Mouse (Mus musculus) intestine, embryonic 16.5 days (tissue): ENCODE data around the gene Tubg2. TPM values are rescaled to one million over a fixed set of nuclear protein-coding genes. Genes with fewer than 3 reads are reported as not detected.

Source experiments
- ATAC-seq: fragments of 200-750 bp; cut with Nextera tagmentation; 2 replicates; pipeline ENCODE4 v1.8.0; 2017; ENCODE audit warnings: moderate TSS enrichment, moderate library complexity
- H3K27ac ChIP-seq: fragments of 300-500 bp; sonication (generic); 2 replicates; pipeline ENCODE4 v1.5.1; 2014; ENCODE audit warnings: mild to moderate bottlenecking, low read length
- H3K27me3 ChIP-seq: fragments of 300-500 bp; sonication (generic); replicated peaks from 2 replicates; pipeline ENCODE4 v1.6.1; 2014; ENCODE audit warnings: low read length, control low read depth, mixed read lengths; ENCODE audit not compliant: control insufficient read depth, insufficient read depth
- H3K36me3 ChIP-seq: fragments of 300-500 bp; sonication (generic); 2 replicates; pipeline ENCODE4 v1.6.1; 2014; ENCODE audit warnings: low read length, control low read depth; ENCODE audit not compliant: control insufficient read depth, insufficient read depth
- H3K4me1 ChIP-seq: fragments of 300-500 bp; sonication (generic); 2 replicates; pipeline ENCODE4 v1.6.1; 2014; ENCODE audit warnings: low read length, control low read depth, mixed read lengths; ENCODE audit not compliant: control insufficient read depth, insufficient read depth
- H3K4me2 ChIP-seq: fragments of 300-500 bp; sonication (generic); 2 replicates; pipeline ENCODE4 v1.6.1; 2014; ENCODE audit warnings: low read depth, low read length, control low read depth
- H3K4me3 ChIP-seq: fragments of 300-500 bp; sonication (generic); 2 replicates; pipeline ENCODE4 v1.5.1; 2014; ENCODE audit warnings: mild to moderate bottlenecking, low read length
- H3K9ac ChIP-seq: fragments of 300-500 bp; sonication (generic); 2 replicates; pipeline ENCODE4 v1.6.1; 2014; ENCODE audit warnings: low read depth, low read length
- H3K9me3 ChIP-seq: fragments of 300-500 bp; sonication (generic); 2 replicates; pipeline ENCODE4 v1.6.1; 2016; ENCODE audit warnings: low read length, control low read depth; ENCODE audit not compliant: control insufficient read depth
- WGBS: fragments of 180-500 bp; shearing (Covaris S2); extraction: QIAGEN DNeasy Blood & Tissue Kit; methylation state at CpG from one replicate; pipeline ENCODE4 v1.1.7; 2014; 5-methylcytosine and 5-hydroxymethylcytosine counted together
- polyA plus RNA-seq: library from polyadenylated mRNA; unstranded; fragments of >200 nt; fragmentation: Nextera tagmentation; extraction: Ambion mirVana; gene quantifications from 2 replicates; pipeline ENCODE4 v1.2.1, GENCODE M21; 2015

The Tubg2 gene
- polyA plus RNA-seq, 1 experiment from 2014 or later, result 3.9 TPM

DNA sequence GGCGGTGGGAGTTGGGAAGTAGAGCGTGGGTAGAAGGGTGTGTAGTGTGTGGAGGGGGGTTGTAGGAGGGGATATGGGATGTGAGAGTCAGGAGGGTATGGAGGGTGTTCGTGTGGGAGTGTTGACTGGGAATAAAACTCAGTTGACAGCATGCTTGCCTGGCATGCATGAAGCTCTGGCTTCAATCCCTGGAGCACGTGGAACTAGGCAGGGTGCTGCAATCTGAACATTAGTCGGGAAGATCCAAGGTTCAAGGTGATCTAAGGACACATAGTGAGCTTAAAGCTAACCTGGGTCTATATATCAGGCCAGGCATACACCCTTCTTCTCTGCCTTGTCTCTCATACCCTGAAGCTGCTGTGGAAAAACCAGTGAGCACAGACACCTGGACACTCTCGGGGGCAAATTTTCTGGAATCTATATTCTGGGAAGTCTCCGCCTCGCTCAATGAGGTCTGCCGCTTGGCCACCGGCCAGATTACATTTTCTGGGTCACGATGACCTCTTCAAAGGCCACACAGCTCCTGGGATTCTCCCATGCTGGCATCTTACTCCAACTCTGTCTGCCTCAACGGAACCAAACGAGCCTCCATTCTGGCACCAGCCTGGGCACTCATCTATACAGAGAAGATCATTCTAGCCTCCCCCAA, 21.4 kb upstream of the Tubg2 start:
- no peaks in the 10 kb centered on the region for H3K9me3 ChIP-seq
- H3K4me1 ChIP-seq, result peaks cover 10% of the 10 kb centered on the region; the same call in 1 of the 2 replicates
- H3K4me2 ChIP-seq, result no peak overlapping the region
- no peaks in the 10 kb centered on the region for H3K36me3 ChIP-seq
- no peak overlapping the region for H3K27ac ChIP-seq
- H3K9ac ChIP-seq, result no peak overlapping the region
- ATAC-seq, result no peak
- H3K27me3 ChIP-seq, result no peaks in the 10 kb centered on the region
- 76% methylated on average over 13 of the region's 13 CpGs for WGBS
- H3K4me3 ChIP-seq, result no peak overlapping the region

DNA sequence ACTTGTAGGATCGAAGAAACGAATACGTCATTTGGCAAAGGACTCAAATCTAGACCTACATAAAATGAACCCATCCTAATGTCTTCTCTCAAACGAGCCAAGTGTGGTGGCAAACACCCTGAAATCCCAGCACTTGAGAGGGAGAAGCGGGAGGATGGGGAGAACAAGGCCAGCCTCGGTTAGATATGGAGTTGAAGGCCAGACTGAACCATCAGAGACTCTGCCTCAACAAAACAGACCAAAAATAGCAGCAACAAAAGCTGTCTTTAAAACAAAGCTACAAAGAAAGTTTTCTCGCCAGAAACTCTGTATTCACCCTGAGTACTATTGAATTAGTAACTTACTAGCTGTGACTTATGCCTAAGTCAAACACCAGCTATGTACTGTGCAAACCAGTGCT, 18.7 kb upstream of the Tubg2 start:
- Histone ChIP-seq H3K9me3 (no peaks in the 10 kb centered on the region), H3K27ac (no peak overlapping the region), H3K36me3 (no peaks in the 10 kb centered on the region), H3K9ac (no peak overlapping the region), H3K4me2 (no peak overlapping the region), H3K27me3 (no peaks in the 10 kb centered on the region), H3K4me1 (peaks cover 10% of the 10 kb centered on the region; the same call in 1 of the 2 replicates), H3K4me3 (no peak overlapping the region)
- 77% methylated on average over 7 of the region's 7 CpGs for WGBS
- ATAC-seq, result no peak

DNA sequence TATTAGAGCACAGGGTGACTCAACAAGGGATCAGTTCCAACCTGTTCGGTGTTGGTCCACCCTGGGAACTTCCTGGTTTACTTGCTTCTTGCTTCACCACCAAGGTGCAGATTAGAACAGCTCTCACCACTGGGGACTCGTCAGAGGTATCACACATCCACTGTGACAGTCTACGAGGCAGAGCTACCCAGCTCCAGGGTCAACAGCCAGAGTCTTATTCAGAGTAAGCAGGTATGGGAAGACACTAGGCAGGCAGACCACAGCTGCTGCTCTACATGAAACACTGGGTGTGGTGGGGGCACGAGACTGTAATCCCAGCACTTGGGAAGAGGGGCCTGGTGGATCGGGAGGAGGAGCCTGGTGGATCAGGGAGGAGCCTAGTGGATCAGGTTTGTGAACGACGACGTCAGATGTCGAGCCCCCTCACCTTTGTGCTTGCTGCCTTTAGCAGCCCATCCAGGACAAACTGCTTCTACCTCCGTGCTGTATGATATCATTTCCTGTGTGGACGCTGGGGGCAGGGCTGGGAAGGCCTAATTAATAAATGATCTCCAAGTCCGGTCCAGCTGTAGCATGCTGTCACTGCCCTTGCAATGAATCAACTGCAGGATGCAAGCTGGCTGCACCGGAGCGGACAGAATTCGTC, 17.0 kb upstream of the Tubg2 start:
- peak overlapping the region; percentile 12; the same call in 1 of the 2 replicates for H3K4me3 ChIP-seq
- peaks cover 13% of the 10 kb centered on the region for H3K4me1 ChIP-seq
- no peaks in the 10 kb centered on the region for H3K36me3 ChIP-seq
- peak; percentile 53 for ATAC-seq
- no peak overlapping the region for H3K27ac ChIP-seq
- H3K9ac ChIP-seq, result peak overlapping the region; percentile 15
- no peaks in the 10 kb centered on the region for H3K27me3 ChIP-seq
- H3K4me2 ChIP-seq, result peak overlapping the region; percentile 44
- no peaks in the 10 kb centered on the region for H3K9me3 ChIP-seq
- 25% methylated on average over 15 of the region's 15 CpGs for whole genome bisulfite sequencing

DNA sequence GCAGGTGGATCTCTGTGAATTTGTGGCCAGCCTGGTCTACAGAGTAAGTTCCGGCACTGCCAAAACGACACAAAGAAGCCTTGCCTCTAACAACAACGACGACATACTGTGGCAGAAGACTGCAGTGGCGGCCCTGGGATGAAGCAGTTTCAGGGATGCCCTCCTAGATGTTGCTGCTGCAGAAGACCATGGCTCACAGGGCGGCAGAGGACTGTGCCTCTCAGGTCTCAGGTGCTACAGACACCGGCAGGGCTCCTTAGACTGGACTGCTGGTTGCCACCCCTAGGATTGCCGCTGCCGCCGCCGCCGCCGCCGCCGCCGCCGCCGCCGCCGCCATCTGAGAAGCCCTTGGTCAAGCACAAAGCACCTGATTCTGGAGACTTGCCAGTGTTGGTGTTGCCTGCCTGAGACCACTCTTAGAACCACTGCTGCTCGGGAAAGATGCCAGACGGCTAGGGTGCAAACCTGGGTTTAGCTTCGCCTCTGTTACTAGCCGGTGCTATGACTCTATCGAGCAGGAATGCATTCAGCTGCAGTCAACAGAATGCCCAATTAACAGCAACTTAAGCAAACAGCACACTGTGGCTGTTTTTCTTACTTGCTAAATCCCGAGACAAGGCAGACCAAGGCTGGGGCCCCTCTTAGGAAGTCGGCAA, 15.4 kb upstream of the Tubg2 start:
- 27% methylated on average over 27 of the region's 27 CpGs for WGBS
- ATAC-seq, result no peak
- Histone ChIP-seq H3K9ac (peak overlapping the region; percentile 50), H3K4me2 (peak overlapping the region; percentile 63), H3K9me3 (no peaks in the 10 kb centered on the region), H3K4me1 (peaks cover 17% of the 10 kb centered on the region), H3K27ac (no peak overlapping the region), H3K36me3 (no peaks in the 10 kb centered on the region), H3K27me3 (no peaks in the 10 kb centered on the region), H3K4me3 (peak overlapping the region; percentile 35)

DNA sequence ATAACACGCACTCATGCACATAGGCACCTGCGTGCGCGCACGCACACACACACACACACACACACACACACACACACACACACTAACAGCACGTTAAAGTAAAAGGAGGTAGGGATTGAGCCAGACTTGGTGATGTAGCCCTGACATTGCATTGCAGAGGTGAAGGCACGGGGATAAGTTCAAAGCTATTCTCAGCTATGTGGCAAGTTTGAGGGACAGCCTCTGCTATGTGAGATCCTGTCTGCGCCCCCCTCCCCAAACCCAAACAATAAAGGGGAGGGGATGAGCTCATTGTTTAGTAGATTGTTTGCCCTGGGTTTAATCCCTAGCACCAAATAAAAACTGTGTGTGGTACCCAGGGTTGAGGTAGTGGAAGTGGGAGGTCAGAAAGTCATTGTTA, 14.6 kb upstream of the Tubg2 start:
- Histone ChIP-seq H3K9ac (no peak overlapping the region), H3K36me3 (no peaks in the 10 kb centered on the region), H3K27ac (no peak overlapping the region), H3K27me3 (no peaks in the 10 kb centered on the region), H3K4me1 (peaks cover 17% of the 10 kb centered on the region), H3K4me3 (no peak overlapping the region), H3K9me3 (no peaks in the 10 kb centered on the region), H3K4me2 (no peak overlapping the region)
- ATAC-seq, result no peak
- WGBS, result 83% methylated on average over 8 of the region's 8 CpGs

DNA sequence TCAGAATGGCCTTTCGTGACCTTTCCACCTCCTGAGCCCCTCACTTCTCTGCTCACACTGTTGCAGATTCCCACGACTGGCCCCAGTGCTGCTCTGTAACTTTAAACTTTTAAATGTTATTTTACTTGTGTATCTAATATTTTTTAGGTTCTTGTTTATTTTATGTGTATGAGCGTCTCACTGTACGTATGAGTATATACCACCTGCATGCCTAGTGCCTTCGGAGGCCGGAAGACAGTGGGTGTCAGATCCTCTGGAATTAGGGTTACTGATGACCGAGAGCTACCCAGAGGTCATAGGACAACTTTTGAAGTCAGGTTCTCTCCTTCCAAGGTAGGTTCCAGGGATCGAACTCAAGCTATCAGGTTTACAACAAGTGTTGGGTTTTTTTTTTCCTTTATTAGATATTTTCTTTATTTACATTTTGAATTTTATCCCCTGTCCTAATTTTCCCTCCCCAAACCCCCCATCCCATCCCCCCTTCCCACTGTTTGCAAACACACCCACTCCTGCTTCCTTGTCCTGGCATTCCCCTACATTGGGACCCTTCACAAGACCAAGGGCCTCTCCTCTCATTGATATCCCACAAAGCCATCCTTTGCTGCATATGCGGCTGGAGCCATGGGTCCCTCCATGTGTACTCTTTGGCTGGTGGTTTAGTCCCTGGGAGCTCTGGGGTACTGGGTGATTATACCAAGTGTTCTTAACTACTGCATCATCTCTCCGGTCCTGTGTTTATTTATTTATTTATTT, 13.3 kb upstream of the Tubg2 start:
- 86% methylated on average over 10 of the region's 10 CpGs for WGBS
- Histone ChIP-seq H3K36me3 (no peaks in the 10 kb centered on the region), H3K4me1 (peaks cover 17% of the 10 kb centered on the region), H3K27ac (no peak overlapping the region), H3K4me2 (no peak overlapping the region), H3K9ac (no peak overlapping the region), H3K9me3 (no peaks in the 10 kb centered on the region), H3K27me3 (no peaks in the 10 kb centered on the region), H3K4me3 (no peak overlapping the region)
- ATAC-seq, result no peak

DNA sequence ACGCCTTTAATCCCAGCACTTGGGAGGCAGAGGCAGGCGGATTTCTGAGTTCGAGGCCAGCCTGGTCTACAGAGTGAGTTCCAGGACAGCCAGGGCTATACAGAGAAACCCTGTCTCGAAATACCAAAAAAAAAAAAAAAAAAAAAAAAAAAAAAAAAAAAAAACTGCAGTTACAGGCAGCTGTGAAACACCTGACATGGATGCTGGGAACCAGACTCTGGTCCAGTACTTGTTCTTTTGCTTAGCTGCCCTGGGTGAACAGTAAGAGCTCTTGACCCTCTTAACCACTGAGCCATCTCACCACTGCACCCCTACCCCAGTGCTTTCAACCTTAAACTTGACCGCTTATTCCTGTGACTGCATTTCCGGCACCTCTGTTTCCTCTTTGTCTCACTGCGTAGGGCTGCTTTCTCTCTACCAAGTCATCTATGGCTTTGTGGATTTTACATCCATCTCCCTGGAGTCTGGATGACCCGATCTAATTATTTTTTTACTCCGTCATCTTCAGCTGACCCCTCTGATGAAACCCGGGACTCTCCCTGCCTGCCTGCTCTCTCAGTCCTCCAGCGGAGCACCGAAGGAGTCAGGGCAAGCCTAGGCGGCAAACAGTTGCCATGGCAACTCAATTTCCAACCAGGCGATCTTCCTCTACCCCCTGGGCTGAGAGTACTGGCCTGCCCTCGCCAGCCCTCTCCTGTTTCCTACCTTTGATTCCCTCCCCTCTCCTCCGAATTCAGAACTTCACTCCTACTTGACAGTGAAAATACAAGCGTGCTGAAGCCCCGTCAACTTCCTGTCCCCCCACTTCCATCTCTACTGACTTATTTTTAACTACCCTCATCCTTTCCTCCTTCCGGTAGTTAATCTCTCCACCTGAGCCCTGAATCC, 12.1 kb upstream of the Tubg2 start:
- H3K4me3 ChIP-seq, result peak overlapping the region; percentile 29
- H3K36me3 ChIP-seq, result no peaks in the 10 kb centered on the region
- H3K9ac ChIP-seq, result peak overlapping the region; percentile 48
- no peaks in the 10 kb centered on the region for H3K9me3 ChIP-seq
- H3K4me2 ChIP-seq, result peak overlapping the region; percentile 52
- H3K27ac ChIP-seq, result no peak overlapping the region
- no peaks in the 10 kb centered on the region for H3K27me3 ChIP-seq
- 25% methylated on average over 18 of the region's 19 CpGs for WGBS
- ATAC-seq, result 0 out of 2 replicates have a peak, but pooled peaks have one; percentile 44
- peaks cover 16% of the 10 kb centered on the region for H3K4me1 ChIP-seq

DNA sequence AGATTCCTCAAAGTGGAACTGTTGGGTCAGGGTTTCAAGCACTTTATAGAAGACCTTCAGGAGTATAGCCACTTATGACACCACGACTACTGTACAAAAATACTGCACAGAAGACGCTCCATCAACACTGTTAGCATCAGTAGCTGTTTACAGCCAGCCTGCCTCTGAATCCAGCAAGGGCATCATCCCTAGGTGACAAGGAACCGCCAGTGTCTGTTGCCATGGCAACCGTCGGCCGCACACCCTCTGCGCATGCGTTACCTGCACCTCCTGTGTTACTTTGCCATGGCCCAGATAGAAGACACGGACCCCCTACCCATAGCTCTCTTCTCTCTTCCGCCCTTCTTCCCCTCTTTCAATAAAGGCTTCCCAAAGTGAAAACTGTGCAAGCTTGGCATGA, 9.3 kb upstream of the Tubg2 start:
- Histone ChIP-seq H3K4me3 (no peak overlapping the region), H3K9ac (no peak overlapping the region), H3K27me3 (no peaks in the 10 kb centered on the region), H3K4me1 (peaks cover 20% of the 10 kb centered on the region), H3K4me2 (no peak overlapping the region), H3K27ac (no peak overlapping the region), H3K9me3 (no peaks in the 10 kb centered on the region), H3K36me3 (no peaks in the 10 kb centered on the region)
- 34% methylated on average over 10 of the region's 10 CpGs for WGBS
- no peak for ATAC-seq
